Mouse (Mus musculus) gonadal fat pad, adult 2 months (tissue): ENCODE measurements around the gene Glud1. TPM values are rescaled to one million over a fixed set of nuclear protein-coding genes. Genes with fewer than 3 reads are reported as not detected.
A peak's percentile ranks its signal among the peaks of the same experiment; 100 is the strongest.

Source experiments
- DNase-seq: peaks from one replicate; pipeline ENCODE4 v3.0.0-alpha.2; 2012; ENCODE audit warnings: low read depth
- polyA plus RNA-seq: library from polyadenylated mRNA; depleted of rRNA; stranded (reverse); fragments of >200 nt; gene quantifications from 2 replicates; pipeline ENCODE4 v1.2.3, GENCODE M21; 2012; rRNA removed

The Glud1 gene
- polyA plus RNA-seq, 1 experiment, result 69.3 TPM

GRCm38 (mm10) chr14:34378560-34379331 lies 68.2 kb downstream of the Glud1 start:
- peak; percentile 78 for DNase-seq

- DNase-seq, result no peak
Observed at GRCm38 (mm10) chr14:34382921-34383704, 72.6 kb downstream of the Glud1 start.

- no peak for DNase-seq
Observed at GRCm38 (mm10) chr14:34393295-34393694, 82.8 kb downstream of the Glud1 start.

Other genes starting within 250 kb of the Glud1 start
- gene Anxa8, start 224.7 kb upstream of the Glud1 start, polyA plus RNA-seq, result 4.7 and 5.8 TPM in 2 replicates
- gene A630023A22Rik, start 208.0 kb upstream of the Glud1 start, polyA plus RNA-seq, result 0.11 and 0.53 TPM in 2 replicates
- 0.11 and 0.14 TPM in 2 replicates for gene Npy4r, start 158.2 kb upstream of the Glud1 start, polyA plus RNA-seq
- 0.34 and 0.51 TPM in 2 replicates for gene Gprin2, start 109.1 kb upstream of the Glud1 start, polyA plus RNA-seq
- gene Syt15, start 91.1 kb upstream of the Glud1 start, polyA plus RNA-seq, result 4.7 and 6.6 TPM in 2 replicates
- gene Shld2, start 234 bp upstream of the Glud1 start, polyA plus RNA-seq, result 4.9 and 5.9 TPM in 2 replicates
- not detected in 2 replicates for gene Fam25c, start 44.7 kb downstream of the Glud1 start, polyA plus RNA-seq
- 522 and 740 TPM in 2 replicates for gene Sncg, start 64.1 kb downstream of the Glud1 start, polyA plus RNA-seq
- gene Mmrn2, start 64.7 kb downstream of the Glud1 start, polyA plus RNA-seq, result 18.7 and 21.0 TPM in 2 replicates
- 21.9 and 22.7 TPM in 2 replicates for gene Bmpr1a, start 192.6 kb downstream of the Glud1 start, polyA plus RNA-seq
- gene 9230112D13Rik, start 212.1 kb downstream of the Glud1 start, polyA plus RNA-seq, result 0.61 and 0.70 TPM in 2 replicates